Mouse (Mus musculus): ENCODE data around the gene Slc24a3. TPM values are rescaled to one million over a fixed set of nuclear protein-coding genes. Genes with fewer than 3 reads are reported as not detected.

Gene Slc24a3
- total RNA-seq, 2 experiments from 2014 or later: 0.33 to 1.8 TPM

GRCm38 (mm10) chr2:145333466-145333865 is 165.9 kb downstream of the Slc24a3 start:
- ATAC-seq (replicated peaks; ENCODE audit: low FRiP score, low TSS enrichment, poor library complexity, severe bottlenecking): no peak

DNA sequence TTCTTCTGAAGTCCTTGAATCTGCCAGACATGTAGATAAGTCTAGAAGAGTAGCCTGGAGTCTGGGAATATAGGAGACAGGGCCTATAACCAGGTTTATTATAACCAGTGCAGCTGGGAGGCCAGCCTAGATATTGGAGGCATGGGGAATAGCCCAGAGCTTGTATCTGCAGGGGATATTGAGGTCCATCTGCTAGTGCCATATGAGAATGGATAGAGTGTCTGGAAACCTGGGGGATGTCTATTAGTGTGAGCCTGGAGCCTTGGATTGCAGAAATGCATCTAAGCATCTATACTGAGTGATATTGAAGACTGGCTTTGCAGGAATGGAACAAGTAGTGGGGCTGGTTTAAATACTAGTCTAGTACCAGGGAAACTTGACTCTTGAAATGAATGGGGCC is 168.9 kb downstream of the Slc24a3 start:
- ATAC-seq (replicated peaks; ENCODE audit: low FRiP score, low TSS enrichment, poor library complexity, severe bottlenecking): no peak

DNA sequence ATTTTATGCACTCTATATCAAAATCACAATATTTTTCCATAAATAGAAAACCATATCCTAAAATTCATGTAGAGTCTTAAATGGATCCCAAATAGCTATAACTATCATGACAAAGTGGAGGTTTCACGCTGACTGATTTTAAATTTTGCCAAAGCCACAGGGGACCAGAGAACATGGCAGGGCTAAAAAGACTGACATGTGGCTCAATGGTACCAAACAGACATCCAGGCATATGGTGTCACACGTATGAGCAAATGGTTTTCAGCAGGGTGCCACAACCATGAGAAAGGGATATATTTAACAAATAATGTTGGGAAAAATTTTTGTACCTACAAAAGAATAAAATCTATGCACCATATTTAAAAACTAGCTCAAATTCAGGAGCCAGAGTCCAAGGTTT is 173.3 kb downstream of the Slc24a3 start:
- ATAC-seq (replicated peaks; ENCODE audit: low FRiP score, low TSS enrichment, poor library complexity, severe bottlenecking): no peak

GRCm38 (mm10) chr2:145342956-145343355 is 175.4 kb downstream of the Slc24a3 start:
- ATAC-seq (replicated peaks; ENCODE audit: low FRiP score, low TSS enrichment, poor library complexity, severe bottlenecking): no peak

- no peak for ATAC-seq (replicated peaks; ENCODE audit: low FRiP score, low TSS enrichment, poor library complexity, severe bottlenecking)
Measured at GRCm38 (mm10) chr2:145344521-145344920, 177.0 kb downstream of the Slc24a3 start.

DNA sequence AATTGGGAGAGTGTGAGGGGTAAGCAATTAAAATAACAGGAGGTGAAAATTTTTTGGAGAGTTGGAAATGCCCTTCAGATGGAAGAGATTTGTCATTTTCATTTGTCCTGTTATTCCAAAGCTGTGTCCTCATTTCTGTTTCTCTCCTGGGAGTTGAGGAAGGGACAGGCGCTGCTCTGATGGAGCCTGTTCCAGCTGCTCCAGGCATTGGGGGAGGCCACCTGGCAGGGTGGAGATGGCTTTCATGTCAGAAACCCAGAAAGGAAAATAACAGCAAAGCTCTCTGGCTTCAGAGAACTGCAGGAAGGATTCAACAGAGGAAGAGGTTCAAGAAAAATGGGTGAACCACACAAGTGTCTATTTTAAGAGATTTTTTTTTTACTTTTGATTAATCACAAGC is 186.2 kb downstream of the Slc24a3 start:
- no peak for ATAC-seq (replicated peaks; ENCODE audit: low FRiP score, low TSS enrichment, poor library complexity, severe bottlenecking)

DNA sequence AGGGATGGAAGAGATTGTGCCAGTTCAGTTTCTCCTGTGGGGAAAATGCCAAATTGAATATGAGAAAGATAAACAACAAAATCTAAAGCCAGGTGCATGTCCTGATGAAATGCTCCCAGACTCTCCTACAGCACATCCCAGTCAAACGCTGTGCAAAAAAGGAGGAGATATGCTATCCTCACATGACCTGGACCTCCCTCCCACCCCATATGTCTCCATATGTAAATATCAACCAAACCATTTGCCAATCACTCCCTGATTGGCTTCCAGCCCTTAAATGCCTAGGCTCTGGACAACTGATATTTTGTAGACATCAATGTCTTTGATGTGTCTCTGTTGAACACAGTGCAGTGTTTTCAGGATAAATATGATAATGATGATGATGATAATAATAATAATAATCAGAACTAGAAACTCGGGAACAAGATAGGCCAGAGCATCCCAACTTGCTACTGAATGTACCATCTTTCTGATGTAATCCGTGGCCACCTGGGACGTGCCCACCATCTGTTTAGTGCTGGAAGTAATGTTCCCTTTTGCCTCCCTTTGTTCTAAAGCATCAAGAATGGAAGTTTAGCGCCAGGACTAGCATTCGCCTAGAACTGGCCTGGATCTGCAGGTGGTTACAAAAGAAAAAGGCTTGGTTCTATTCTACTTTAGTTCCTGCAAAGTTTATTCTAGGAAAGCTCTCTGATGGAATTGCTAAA is 190.8 kb downstream of the Slc24a3 start:
- ATAC-seq (replicated peaks; ENCODE audit: low FRiP score, low TSS enrichment, poor library complexity, severe bottlenecking): no peak

GRCm38 (mm10) chr2:145363604-145364003 is 196.1 kb downstream of the Slc24a3 start:
- no peak for ATAC-seq (replicated peaks; ENCODE audit: low FRiP score, low TSS enrichment, poor library complexity, severe bottlenecking)

GRCm38 (mm10) chr2:145368701-145369100 is 201.1 kb downstream of the Slc24a3 start:
- ATAC-seq (replicated peaks; ENCODE audit: low FRiP score, low TSS enrichment, poor library complexity, severe bottlenecking): no peak

GRCm38 (mm10) chr2:145370795-145371194 is 203.2 kb downstream of the Slc24a3 start:
- no peak for ATAC-seq (replicated peaks; ENCODE audit: low FRiP score, low TSS enrichment, poor library complexity, severe bottlenecking)

GRCm38 (mm10) chr2:145373803-145374202 is 206.2 kb downstream of the Slc24a3 start:
- ATAC-seq (replicated peaks; ENCODE audit: low FRiP score, low TSS enrichment, poor library complexity, severe bottlenecking): no peak

DNA sequence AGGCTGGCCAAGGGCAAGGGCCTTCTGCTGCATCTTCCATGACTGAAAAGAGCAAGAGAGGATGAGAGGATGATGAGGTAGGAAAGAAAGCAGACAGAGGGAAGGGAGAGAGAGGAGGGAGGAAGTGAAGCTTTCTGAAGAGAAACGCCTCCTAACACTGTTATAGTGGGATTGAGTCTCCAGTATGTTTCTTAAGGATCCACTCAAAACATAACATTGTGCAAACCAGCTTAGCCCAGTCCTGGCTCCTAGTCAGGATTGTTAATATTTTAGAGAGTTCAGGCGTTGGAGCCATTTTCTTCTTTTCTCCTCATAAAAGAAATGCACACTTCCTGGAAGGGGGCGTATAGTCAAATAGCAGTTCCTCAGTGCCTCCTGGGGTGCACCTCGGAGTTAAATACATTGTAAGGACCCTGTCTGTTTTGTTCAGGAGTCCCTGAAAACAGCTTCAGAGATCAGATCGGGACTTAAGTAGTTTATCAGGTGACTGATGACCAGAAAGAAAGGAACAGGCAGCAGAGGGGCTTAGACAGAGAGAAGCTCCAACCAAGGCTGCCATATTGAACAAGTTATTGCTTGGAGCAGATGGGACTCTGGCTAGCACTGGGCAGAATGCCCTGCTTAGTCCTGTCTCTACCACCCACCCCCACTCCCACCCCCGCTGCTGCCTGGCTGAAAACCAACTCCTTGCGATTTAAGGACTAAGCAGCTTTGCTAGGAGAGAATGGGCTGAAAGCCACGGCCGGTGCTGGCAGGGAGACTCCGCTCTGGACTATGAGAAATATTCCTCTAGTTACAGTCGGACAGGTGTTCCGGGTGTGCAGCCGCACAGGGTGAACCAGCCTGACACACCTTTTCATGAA is 215.6 kb downstream of the Slc24a3 start:
- ATAC-seq (replicated peaks; ENCODE audit: low FRiP score, low TSS enrichment, poor library complexity, severe bottlenecking): no peak

DNA sequence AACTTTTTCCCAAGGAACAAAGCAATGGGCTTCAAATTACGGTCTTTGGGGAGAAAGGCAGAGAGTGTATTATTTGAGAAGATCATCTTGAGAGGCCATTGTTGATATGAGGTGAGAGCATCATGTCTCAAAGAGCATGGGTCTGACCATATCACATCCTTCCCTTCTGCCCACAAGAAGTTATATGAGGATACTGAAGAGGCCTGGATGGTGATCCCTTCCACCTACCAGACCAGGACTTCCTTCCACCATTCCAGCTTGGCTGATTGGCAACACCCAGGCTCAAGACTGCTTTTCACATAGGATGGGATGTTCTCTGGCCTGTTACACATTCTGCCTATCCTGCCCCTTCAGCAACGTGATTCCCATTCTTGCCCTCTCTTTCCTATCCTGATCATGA is 216.7 kb downstream of the Slc24a3 start:
- no peak for ATAC-seq (replicated peaks; ENCODE audit: low FRiP score, low TSS enrichment, poor library complexity, severe bottlenecking)

DNA sequence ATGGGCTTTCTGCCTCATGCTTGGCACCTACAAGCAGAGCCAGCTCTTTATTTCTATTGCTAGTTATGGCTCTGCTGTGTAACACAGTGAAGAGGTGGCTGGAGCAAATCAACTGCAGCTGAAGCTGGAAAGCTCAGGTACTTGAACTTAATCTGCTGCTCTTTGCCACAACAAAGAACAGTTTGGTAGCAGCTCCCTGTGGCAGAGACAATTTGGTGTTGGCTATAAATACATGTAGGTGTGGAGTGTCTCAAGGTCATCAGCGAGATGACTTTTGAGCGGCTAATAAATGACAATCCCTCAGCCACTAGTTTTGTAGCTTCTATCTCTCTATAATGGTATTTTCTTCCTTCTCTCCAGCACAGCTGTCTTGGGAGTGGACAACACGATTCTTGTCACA is 217.7 kb downstream of the Slc24a3 start:
- no peak for ATAC-seq (replicated peaks; ENCODE audit: low FRiP score, low TSS enrichment, poor library complexity, severe bottlenecking)

- peak; percentile 59; the same call in 1 of the 2 replicates for ATAC-seq (replicated peaks; ENCODE audit: low FRiP score, low TSS enrichment, poor library complexity, severe bottlenecking)
Measured at GRCm38 (mm10) chr2:145385773-145386172, 218.2 kb downstream of the Slc24a3 start.

DNA sequence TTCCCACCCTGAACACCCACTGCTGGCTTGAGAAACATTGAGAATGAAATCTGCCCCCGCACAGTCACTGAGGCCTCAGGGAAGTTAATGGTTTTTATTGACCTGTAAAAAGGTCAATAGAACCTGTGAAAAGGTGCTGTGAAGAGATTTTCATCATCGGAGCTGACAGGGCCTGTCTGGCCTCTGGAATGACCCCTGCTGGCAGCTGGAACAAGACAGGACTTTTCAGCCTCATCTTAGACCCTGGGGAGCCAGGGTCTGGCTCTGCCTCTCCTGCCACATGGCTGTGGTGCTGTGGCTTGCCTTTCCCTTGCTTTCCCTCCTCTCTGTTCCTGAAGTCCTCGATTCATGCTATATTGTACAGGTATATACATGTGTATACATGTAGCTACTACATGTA is 228.2 kb downstream of the Slc24a3 start:
- ATAC-seq (replicated peaks; ENCODE audit: low FRiP score, low TSS enrichment, poor library complexity, severe bottlenecking): no peak

DNA sequence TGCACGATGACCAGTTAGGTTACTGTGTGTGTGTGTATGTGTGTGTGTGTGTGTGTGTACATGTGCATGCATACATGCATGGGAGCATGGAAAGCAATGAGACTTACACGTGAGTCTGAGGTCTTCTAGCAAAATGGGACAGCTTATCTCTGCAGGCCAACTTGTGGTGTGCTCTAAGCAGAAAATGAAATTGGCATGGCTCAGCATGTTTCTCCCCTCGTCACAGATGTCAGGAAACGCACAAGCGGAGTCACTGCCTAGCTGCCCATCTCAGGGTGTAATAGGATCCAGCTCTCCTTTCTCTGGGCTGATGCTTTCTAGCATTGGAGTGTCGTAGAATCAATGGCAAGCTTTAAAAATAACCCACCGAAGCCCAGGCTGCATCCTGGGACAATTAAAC is 229.0 kb downstream of the Slc24a3 start:
- ATAC-seq (replicated peaks; ENCODE audit: low FRiP score, low TSS enrichment, poor library complexity, severe bottlenecking): no peak

DNA sequence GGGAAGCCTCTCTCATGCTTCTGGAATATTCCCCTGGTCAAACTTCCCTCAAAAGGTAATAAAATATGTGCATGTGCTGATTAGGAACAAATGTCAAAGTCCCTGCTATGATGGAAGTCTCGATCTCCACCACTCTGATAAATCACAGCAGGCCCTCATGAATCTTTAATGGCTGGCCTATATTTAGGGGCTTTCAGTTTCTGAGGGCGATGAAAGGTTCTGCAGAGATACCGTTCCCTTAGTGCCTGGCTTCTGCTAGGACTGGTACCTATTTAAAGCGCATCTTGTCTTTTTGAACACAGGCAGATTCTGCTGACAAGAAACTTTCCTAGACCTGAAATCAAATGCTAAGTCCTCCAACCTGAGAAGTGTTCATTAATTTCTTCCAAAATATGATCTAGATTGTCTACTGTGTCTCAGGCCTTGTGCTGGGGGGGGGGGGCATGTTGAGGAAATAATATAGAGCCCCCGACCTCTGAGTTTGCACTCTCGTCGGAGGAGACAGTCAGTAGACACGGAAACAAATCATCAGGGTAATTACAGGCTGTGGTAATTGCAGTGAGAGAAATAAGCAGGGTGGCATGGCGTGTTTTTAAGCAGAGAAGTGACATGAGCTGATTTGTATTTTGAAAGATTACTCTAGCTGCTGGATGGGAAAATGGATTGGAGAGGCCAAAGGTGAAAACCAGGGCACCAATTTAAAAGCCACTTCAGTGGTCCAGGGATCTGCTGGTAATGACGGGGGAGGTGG is 230.1 kb downstream of the Slc24a3 start:
- no peak for ATAC-seq (replicated peaks; ENCODE audit: low FRiP score, low TSS enrichment, poor library complexity, severe bottlenecking)

DNA sequence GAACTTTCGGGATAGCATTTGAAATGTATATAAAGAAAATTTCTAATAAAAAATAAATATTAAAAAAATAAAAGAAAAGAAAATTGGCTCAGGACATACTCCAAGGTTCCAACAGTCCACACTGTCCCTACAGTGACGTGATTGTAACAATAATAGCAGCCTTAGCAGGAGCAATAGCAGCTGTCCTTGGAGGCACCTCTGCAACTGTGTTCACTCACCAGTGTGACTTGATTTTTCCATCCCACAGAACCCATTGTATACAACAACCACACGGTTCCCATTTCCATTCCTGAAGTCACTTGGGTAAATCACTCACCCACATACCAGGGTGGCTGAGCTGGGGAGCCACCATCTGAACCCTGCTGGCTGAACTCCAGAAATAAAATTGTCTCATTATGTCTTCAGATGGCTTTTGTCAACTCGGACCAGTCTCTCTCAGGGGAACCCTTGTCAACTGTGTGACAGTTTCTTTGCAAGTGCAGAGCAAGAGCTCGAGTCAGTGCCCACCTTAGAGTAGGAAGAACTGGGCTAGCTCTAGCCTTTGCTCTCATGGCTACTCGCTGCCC is 233.8 kb downstream of the Slc24a3 start:
- ATAC-seq (replicated peaks; ENCODE audit: low FRiP score, low TSS enrichment, poor library complexity, severe bottlenecking): no peak

DNA sequence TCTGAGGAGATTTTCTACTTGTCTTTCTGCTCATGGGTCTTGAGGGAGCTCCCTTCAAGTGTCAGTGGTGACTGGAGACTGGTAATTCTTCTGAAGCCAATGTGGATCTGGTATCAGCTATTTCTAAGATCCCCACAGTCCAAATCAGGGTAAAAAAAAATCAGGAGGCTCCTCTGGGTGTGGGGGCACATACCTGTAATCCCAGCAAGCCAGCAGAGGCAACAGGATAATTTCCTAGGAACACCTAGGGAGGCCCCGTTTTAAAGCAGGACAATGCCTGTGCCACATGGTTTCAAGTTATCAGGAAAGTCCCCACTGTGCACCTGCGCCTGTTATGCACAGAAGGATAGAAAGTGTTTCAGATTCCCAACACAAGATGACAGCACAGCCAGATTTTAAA is 234.4 kb downstream of the Slc24a3 start:
- no peak for ATAC-seq (replicated peaks; ENCODE audit: low FRiP score, low TSS enrichment, poor library complexity, severe bottlenecking)

Data from megakaryocyte-erythroid progenitor cell, adult 5-6 weeks (primary cell).